Mouse (Mus musculus): Measurements from ENCODE around the gene Brd1. TPM values are rescaled to one million over a fixed set of nuclear protein-coding genes. Genes with fewer than 3 reads are reported as not detected.
"Not testable (repeated sequence)": the region's sequence is repeated elsewhere in the genome, so short reads cannot be mapped to it uniquely, and the experiment has no call there.

The Brd1 gene
- 18.6 and 20.3 TPM in 2 replicates for polyA plus RNA-seq (2015; fragmentation: Nextera tagmentation; extraction: Ambion mirVana)

DNA sequence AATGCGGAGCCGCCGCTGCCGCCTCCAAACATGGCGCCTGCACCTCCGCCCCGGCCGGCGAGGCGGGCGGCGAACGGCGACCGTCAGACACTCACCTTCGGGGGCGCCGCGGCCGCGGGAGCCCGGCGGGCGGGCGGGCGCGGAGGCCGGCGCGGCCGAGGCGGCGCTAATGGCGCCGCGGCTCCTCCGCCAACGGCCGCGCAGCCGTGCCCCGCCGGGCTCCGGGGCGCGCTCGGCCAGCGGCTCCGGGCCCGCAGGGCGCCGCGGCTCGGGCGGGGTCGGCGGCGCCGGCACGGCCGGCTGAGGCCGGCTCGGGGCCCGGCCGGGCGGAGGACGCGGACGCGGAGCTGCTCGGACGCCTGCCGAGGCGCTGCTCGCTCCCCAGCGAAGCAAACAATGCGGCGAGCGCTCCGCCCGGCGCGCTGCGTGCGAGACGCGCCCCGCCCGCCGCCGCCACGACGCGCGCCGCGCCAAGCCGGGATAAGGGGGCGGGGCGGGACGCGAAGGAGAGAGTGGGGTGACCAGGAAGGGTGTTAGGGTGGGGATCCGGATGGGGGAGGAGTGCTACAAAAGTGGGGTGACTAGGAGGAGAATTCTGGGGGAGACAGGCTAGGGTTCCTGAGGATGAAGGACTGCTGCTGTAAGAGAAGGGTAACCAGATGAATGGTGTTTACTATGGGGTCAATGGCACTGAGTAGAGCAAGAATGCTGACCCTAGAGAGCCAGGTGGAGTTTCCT, at the start of gene Brd1:
TSS of gene Brd1 (minus strand) at position 400 of the 738 bp plus-strand sequence.
- Histone ChIP-seq H3K4me1 (ENCODE audit: control insufficient read depth, insufficient read depth, low read length) (peaks cover 28% of the 10 kb centered on the region), H3K27me3 (ENCODE audit: control insufficient read depth, insufficient read depth, low read length) (no peaks in the 10 kb centered on the region), H3K27ac (ENCODE audit: low read length) (peak within 1 kb of the TSS; percentile 90), H3K9ac (ENCODE audit: low read length) (peak within 1 kb of the TSS; percentile 97), H3K4me3 (replicated peaks; ENCODE audit: low read length) (peak within 1 kb of the TSS; percentile 94), H3K4me2 (ENCODE audit: low read depth, low read length) (peak within 1 kb of the TSS; percentile 76), H3K36me3 (ENCODE audit: control insufficient read depth, insufficient read depth, low read length) (peaks cover 13% of the 10 kb centered on the region), H3K9me3 (replicated peaks; ENCODE audit: control insufficient read depth, low read length) (no peaks in the 10 kb centered on the region)
- under 1% methylated on average over 64 of the region's 103 CpGs for WGBS
- ATAC-seq (ENCODE audit: insufficient read depth, low FRiP score): peak; percentile 86

DNA sequence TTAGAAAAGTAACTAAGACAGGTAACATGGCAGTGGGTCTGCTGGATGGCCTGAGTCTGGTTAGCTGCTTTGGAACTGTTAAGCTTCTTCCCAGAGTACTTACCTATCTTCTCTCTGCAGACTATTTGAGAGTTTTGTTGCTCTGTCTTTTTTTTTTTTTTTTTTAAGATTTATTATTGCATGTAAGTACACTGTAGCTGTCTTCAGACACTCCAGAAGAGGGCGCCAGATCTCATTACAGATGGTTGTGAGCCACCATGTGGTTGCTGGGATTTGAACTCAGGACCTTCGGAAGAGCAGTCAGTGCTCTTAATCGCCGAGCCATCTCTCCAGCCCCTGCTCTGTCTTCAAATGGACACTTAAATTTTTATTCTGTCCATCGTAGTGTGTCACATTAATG, 40.6 kb upstream of the Brd1 start:
- H3K4me2 ChIP-seq (ENCODE audit: low read depth, low read length); ATAC-seq (ENCODE audit: insufficient read depth, low FRiP score); H3K9me3 ChIP-seq (replicated peaks; ENCODE audit: control insufficient read depth, low read length); H3K9ac ChIP-seq (ENCODE audit: low read length); H3K27ac ChIP-seq (ENCODE audit: low read length); H3K36me3 ChIP-seq (ENCODE audit: control insufficient read depth, insufficient read depth, low read length); H3K4me1 ChIP-seq (ENCODE audit: control insufficient read depth, insufficient read depth, low read length); H3K27me3 ChIP-seq (ENCODE audit: control insufficient read depth, insufficient read depth, low read length); H3K4me3 ChIP-seq (replicated peaks; ENCODE audit: low read length): not testable (repeated sequence)
- 89% methylated on average over 5 of the region's 5 CpGs for WGBS

DNA sequence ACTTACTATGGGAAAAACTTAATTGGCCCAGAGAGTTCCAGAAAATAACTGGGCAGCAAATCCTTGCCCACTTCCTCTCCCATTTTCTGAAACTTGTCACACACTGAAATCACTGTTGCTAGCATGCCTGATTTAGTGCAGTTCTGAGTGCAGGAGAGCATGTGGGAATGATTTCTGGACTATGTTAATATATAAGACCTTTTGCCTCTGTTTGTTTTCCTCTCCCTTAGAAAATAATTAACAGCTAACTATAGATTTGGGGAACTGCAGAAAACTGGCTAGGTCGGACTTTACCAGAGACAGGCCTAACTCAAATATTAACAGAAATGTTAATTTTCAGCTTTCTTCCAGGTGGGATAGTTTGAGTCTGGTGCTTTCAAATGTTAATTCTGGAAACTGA, 34.5 kb upstream of the Brd1 start:
- no peaks in the 10 kb centered on the region for H3K4me1 ChIP-seq (ENCODE audit: control insufficient read depth, insufficient read depth, low read length)
- no peaks in the 10 kb centered on the region for H3K27me3 ChIP-seq (ENCODE audit: control insufficient read depth, insufficient read depth, low read length)
- no peak for ATAC-seq (ENCODE audit: insufficient read depth, low FRiP score)
- H3K36me3 ChIP-seq (ENCODE audit: control insufficient read depth, insufficient read depth, low read length): peaks cover 12% of the 10 kb centered on the region
- WGBS: 58% methylated on average over 1 of the region's 1 CpGs
- H3K9me3 ChIP-seq (replicated peaks; ENCODE audit: control insufficient read depth, low read length): no peaks in the 10 kb centered on the region
- H3K9ac ChIP-seq (ENCODE audit: low read length): no peak overlapping the region
- H3K27ac ChIP-seq (ENCODE audit: low read length): peak overlapping the region; percentile 28
- H3K4me3 ChIP-seq (replicated peaks; ENCODE audit: low read length): no peak overlapping the region
- H3K4me2 ChIP-seq (ENCODE audit: low read depth, low read length): no peak overlapping the region

DNA sequence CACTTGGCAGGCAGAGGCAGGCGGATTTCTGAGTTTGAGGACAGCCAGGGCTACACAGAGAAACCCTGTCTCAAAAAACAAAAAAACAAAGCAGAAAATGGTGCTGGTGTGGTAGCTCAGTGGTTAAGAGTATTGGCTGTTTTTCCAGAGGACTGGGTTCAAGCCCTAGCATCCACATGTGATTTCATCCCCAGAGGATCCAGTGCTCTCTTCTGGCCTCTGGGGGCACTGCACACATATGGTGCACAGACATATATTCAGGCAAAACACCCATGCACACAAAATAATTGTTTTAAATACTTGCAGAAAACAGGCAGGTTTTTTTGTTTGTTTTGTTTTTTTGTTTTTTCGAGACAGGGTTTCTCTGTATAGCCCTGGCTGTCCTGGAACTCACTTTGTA, 32.1 kb upstream of the Brd1 start:
- H3K36me3 ChIP-seq (ENCODE audit: control insufficient read depth, insufficient read depth, low read length); ATAC-seq (ENCODE audit: insufficient read depth, low FRiP score); H3K27ac ChIP-seq (ENCODE audit: low read length); H3K4me1 ChIP-seq (ENCODE audit: control insufficient read depth, insufficient read depth, low read length); H3K27me3 ChIP-seq (ENCODE audit: control insufficient read depth, insufficient read depth, low read length); H3K4me3 ChIP-seq (replicated peaks; ENCODE audit: low read length); H3K9ac ChIP-seq (ENCODE audit: low read length); H3K9me3 ChIP-seq (replicated peaks; ENCODE audit: control insufficient read depth, low read length); H3K4me2 ChIP-seq (ENCODE audit: low read depth, low read length): not testable (repeated sequence)
- 94% methylated on average over 2 of the region's 2 CpGs for WGBS

DNA sequence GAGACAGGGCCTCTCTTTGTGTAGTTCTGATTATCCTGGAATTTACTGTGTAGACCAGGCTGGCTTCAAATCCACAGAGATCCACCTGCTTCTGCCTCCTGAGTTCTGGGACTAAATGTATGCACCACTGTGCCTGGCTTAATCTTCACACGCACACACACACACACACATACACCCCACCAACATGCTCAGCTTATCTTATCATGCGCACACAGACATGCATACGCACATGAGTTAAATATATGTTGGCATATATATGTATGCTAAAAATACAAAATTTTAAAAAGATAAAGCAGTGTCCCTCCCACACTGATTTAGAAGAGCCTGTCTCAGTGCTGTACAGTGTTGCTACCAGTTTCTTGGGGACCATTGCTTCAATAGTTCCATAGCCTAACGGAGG, 27.5 kb upstream of the Brd1 start:
- H3K4me3 ChIP-seq (replicated peaks; ENCODE audit: low read length): no peak overlapping the region
- no peak overlapping the region for H3K4me2 ChIP-seq (ENCODE audit: low read depth, low read length)
- H3K27me3 ChIP-seq (ENCODE audit: control insufficient read depth, insufficient read depth, low read length): no peaks in the 10 kb centered on the region
- no peak overlapping the region for H3K27ac ChIP-seq (ENCODE audit: low read length)
- no peaks in the 10 kb centered on the region for H3K9me3 ChIP-seq (replicated peaks; ENCODE audit: control insufficient read depth, low read length)
- no peak for ATAC-seq (ENCODE audit: insufficient read depth, low FRiP score)
- H3K9ac ChIP-seq (ENCODE audit: low read length): no peak overlapping the region
- 93% methylated on average over 4 of the region's 4 CpGs for WGBS
- no peaks in the 10 kb centered on the region for H3K4me1 ChIP-seq (ENCODE audit: control insufficient read depth, insufficient read depth, low read length)
- peaks cover 4% of the 10 kb centered on the region; the same call in 1 of the 2 replicates for H3K36me3 ChIP-seq (ENCODE audit: control insufficient read depth, insufficient read depth, low read length)

DNA sequence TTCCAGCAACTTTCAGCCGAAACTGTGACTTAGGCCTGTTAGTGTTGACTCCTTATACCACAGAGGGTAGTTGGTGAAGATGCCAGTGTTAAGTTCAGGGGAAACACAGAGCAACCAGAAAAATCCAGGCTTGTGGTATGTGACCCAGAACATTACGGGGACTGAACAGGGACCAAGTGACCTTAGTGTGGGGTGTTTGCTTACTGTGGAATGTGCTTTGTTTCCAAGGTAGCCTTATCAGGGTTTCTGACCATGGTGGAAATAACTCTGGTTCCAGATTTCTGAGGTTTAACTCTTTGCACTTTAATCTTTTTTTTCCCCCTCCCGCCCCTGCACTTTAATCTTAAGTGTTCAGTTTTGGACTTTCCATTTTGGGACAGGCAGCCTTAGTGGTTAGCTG, 24.0 kb upstream of the Brd1 start:
- peak; percentile 66; the same call in 1 of the 2 replicates for ATAC-seq (ENCODE audit: insufficient read depth, low FRiP score)
- H3K9ac ChIP-seq (ENCODE audit: low read length): no peak overlapping the region
- no peak overlapping the region for H3K4me3 ChIP-seq (replicated peaks; ENCODE audit: low read length)
- H3K4me2 ChIP-seq (ENCODE audit: low read depth, low read length): no peak overlapping the region
- no peaks in the 10 kb centered on the region for H3K27me3 ChIP-seq (ENCODE audit: control insufficient read depth, insufficient read depth, low read length)
- peaks cover 5% of the 10 kb centered on the region for H3K4me1 ChIP-seq (ENCODE audit: control insufficient read depth, insufficient read depth, low read length)
- 67% methylated on average over 3 of the region's 3 CpGs for WGBS
- no peaks in the 10 kb centered on the region for H3K36me3 ChIP-seq (ENCODE audit: control insufficient read depth, insufficient read depth, low read length)
- no peaks in the 10 kb centered on the region for H3K9me3 ChIP-seq (replicated peaks; ENCODE audit: control insufficient read depth, low read length)
- H3K27ac ChIP-seq (ENCODE audit: low read length): peak overlapping the region; percentile 12; the same call in 1 of the 2 replicates

DNA sequence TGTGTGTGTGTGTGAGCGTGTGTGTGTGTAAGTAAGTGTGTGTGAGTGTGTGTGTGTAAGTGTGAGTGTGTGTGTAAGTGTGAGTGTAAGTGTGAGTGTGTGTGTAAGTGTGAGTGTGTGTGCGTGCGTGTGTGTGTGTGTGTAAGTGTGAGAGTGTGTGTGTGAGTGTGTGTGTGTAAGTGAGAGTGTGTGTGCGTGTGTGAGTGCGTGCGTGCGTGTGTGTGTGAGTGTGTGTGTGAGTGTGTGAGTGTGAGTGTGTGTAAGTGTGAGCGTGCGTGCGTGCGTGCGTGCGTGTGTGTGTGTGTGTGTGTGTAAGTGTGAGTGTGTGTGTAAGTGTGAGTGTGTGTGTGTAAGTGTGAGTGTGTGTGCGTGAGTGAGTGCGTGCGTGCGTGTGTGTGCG, 21.7 kb upstream of the Brd1 start:
- Histone ChIP-seq H3K4me2 (ENCODE audit: low read depth, low read length) (no peak overlapping the region), H3K4me1 (ENCODE audit: control insufficient read depth, insufficient read depth, low read length) (peaks cover 8% of the 10 kb centered on the region), H3K27ac (ENCODE audit: low read length) (no peak overlapping the region), H3K27me3 (ENCODE audit: control insufficient read depth, insufficient read depth, low read length) (no peaks in the 10 kb centered on the region), H3K36me3 (ENCODE audit: control insufficient read depth, insufficient read depth, low read length) (no peaks in the 10 kb centered on the region), H3K9me3 (replicated peaks; ENCODE audit: control insufficient read depth, low read length) (no peaks in the 10 kb centered on the region), H3K9ac (ENCODE audit: low read length) (no peak overlapping the region), H3K4me3 (replicated peaks; ENCODE audit: low read length) (no peak overlapping the region)
- 96% methylated on average over 18 of the region's 18 CpGs for WGBS
- ATAC-seq (ENCODE audit: insufficient read depth, low FRiP score): no peak

DNA sequence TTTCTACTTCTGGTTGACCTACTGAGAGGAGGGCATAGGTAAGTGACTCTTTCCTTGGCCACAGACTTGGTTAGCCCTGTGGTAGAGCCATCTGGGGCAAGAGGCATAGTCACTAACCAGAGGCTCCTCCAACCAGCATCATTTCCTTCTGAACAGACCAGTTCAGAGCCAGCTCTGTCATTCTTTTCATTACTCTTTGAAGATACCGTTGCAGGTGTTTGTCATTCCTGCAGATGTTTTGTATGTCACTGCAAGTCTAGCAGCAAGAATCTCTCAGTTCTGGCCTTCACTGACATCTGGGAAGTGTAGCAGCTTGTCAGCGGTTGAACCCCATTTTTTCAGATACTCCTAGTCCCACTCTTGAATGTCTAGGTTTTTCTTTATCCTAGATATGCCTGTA, 20.9 kb upstream of the Brd1 start:
- H3K36me3 ChIP-seq (ENCODE audit: control insufficient read depth, insufficient read depth, low read length): no peaks in the 10 kb centered on the region
- WGBS: 73% methylated on average over 2 of the region's 2 CpGs
- H3K27ac ChIP-seq (ENCODE audit: low read length): no peak overlapping the region
- no peak overlapping the region for H3K9ac ChIP-seq (ENCODE audit: low read length)
- no peak overlapping the region for H3K4me2 ChIP-seq (ENCODE audit: low read depth, low read length)
- H3K4me3 ChIP-seq (replicated peaks; ENCODE audit: low read length): no peak overlapping the region
- peaks cover 8% of the 10 kb centered on the region for H3K4me1 ChIP-seq (ENCODE audit: control insufficient read depth, insufficient read depth, low read length)
- no peaks in the 10 kb centered on the region for H3K9me3 ChIP-seq (replicated peaks; ENCODE audit: control insufficient read depth, low read length)
- no peak for ATAC-seq (ENCODE audit: insufficient read depth, low FRiP score)
- no peaks in the 10 kb centered on the region for H3K27me3 ChIP-seq (ENCODE audit: control insufficient read depth, insufficient read depth, low read length)

DNA sequence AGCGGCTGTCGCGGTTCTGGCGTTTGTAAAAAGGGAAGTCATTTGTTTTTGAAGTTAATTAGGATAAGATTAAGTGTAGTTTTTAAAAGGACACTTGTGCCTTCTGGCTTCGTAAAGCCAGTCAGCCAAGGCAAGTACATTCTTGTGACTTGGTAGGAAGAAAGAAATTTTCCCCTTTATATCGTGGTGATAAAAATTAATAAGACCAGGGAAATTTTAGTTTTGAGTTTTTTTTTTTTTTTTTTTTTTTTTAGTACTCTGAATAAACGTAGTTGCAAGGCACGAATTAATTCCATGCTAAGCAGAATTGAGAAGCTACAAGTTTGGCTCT, 18.3 kb upstream of the Brd1 start:
- peak overlapping the region; percentile 84 for H3K27ac ChIP-seq (ENCODE audit: low read length)
- H3K9ac ChIP-seq (ENCODE audit: low read length): peak overlapping the region; percentile 93
- H3K27me3 ChIP-seq (ENCODE audit: control insufficient read depth, insufficient read depth, low read length): no peaks in the 10 kb centered on the region
- no peaks in the 10 kb centered on the region for H3K36me3 ChIP-seq (ENCODE audit: control insufficient read depth, insufficient read depth, low read length)
- no peak for ATAC-seq (ENCODE audit: insufficient read depth, low FRiP score)
- peaks cover 8% of the 10 kb centered on the region for H3K4me1 ChIP-seq (ENCODE audit: control insufficient read depth, insufficient read depth, low read length)
- H3K4me3 ChIP-seq (replicated peaks; ENCODE audit: low read length): peak overlapping the region; percentile 81
- peak overlapping the region; percentile 79 for H3K4me2 ChIP-seq (ENCODE audit: low read depth, low read length)
- no peaks in the 10 kb centered on the region for H3K9me3 ChIP-seq (replicated peaks; ENCODE audit: control insufficient read depth, low read length)
- WGBS: under 1% methylated on average over 8 of the region's 8 CpGs

Measured in stomach, embryonic 16.5 days (tissue).